Mouse (Mus musculus): ENCODE data around the gene Gm49361. TPM values are rescaled to one million over a fixed set of nuclear protein-coding genes. Genes with fewer than 3 reads are reported as not detected.
"Not testable (repeated sequence)": the region's sequence is repeated elsewhere in the genome, so short reads cannot be mapped to it uniquely, and the experiment has no call there.

Gm49361 gene
- total and polyA plus RNA-seq, 3 experiments = 1.9 to 2.2 TPM; not detected in 1

- Histone ChIP-seq H3K27me3 (ENCODE audit: control insufficient read depth, insufficient read depth, low read length) (no peaks in the 10 kb centered on the region), H3K79me2 (replicated peaks; ENCODE audit: control insufficient read depth, insufficient read depth, low read length) (no peaks in the 10 kb centered on the region), H3K4me1 (ENCODE audit: control insufficient read depth, insufficient read depth, low read length) (peaks cover 1% of the 10 kb centered on the region; the same call in 1 of the 2 replicates), H3K4me3 (no peak overlapping the region), H3K36me3 (ENCODE audit: control insufficient read depth, insufficient read depth, low read length) (no peaks in the 10 kb centered on the region), H3K27ac (no peak overlapping the region), H3K9ac (ENCODE audit: low read depth, low read length) (no peak overlapping the region)
- intact Hi-C loops (cut with DNase I) = no loop called here
- TF ChIP-seq EP300 (IDR thresholded peaks at IDR 0.05; ENCODE audit: insufficient read depth, low read depth, low read length) = no peak
- no peak for DNase-seq
- WGBS = 98% methylated on average over 2 of the region's 2 CpGs
These were observed 9.8 kb upstream of the Gm49361 start for GRCm38 (mm10) chr14:57755661-57756060.

- WGBS = 18% methylated on average over 9 of the region's 9 CpGs
- peak in 1 of 2 experiments; percentile 17 for DNase-seq
- no peaks in the 10 kb centered on the region for H3K79me2 ChIP-seq (replicated peaks; ENCODE audit: control insufficient read depth, insufficient read depth, low read length)
- no peaks in the 10 kb centered on the region for H3K27me3 ChIP-seq (ENCODE audit: control insufficient read depth, insufficient read depth, low read length)
- H3K4me1 ChIP-seq (ENCODE audit: control insufficient read depth, insufficient read depth, low read length) = no peaks in the 10 kb centered on the region
- no peak overlapping the region for H3K9ac ChIP-seq (ENCODE audit: low read depth, low read length)
- no peak overlapping the region for H3K4me3 ChIP-seq
- peak overlapping the region; percentile 24; the same call in 1 of the 2 replicates for H3K27ac ChIP-seq
- TF ChIP-seq POLR2A (IDR thresholded peaks at IDR 0.05; ENCODE audit: insufficient read depth, low read depth, low read length) = no peak
- intact Hi-C loops (cut with DNase I) = no loop called here
- H3K36me3 ChIP-seq (ENCODE audit: control insufficient read depth, insufficient read depth, low read length) = no peaks in the 10 kb centered on the region
These were observed 7.6 kb upstream of the Gm49361 start for GRCm38 (mm10) chr14:57753351-57753992.

- H3K36me3 ChIP-seq (ENCODE audit: control insufficient read depth, insufficient read depth, low read length); H3K27ac ChIP-seq; H3K4me3 ChIP-seq; H3K4me1 ChIP-seq (ENCODE audit: control insufficient read depth, insufficient read depth, low read length); H3K27me3 ChIP-seq (ENCODE audit: control insufficient read depth, insufficient read depth, low read length); H3K79me2 ChIP-seq (replicated peaks; ENCODE audit: control insufficient read depth, insufficient read depth, low read length); DNase-seq; intact Hi-C loops (cut with DNase I); H3K9ac ChIP-seq (ENCODE audit: low read depth, low read length): not testable (repeated sequence)
These were observed 5.1 kb upstream of the Gm49361 start for GRCm38 (mm10) chr14:57751006-57751405.

- Histone ChIP-seq H3K27ac (no peak overlapping the region), H3K4me3 (no peak overlapping the region), H3K9ac (ENCODE audit: low read depth, low read length) (no peak overlapping the region), H3K27me3 (ENCODE audit: control insufficient read depth, insufficient read depth, low read length) (no peaks in the 10 kb centered on the region), H3K4me1 (ENCODE audit: control insufficient read depth, insufficient read depth, low read length) (no peaks in the 10 kb centered on the region), H3K36me3 (ENCODE audit: control insufficient read depth, insufficient read depth, low read length) (no peaks in the 10 kb centered on the region), H3K79me2 (replicated peaks; ENCODE audit: control insufficient read depth, insufficient read depth, low read length) (no peaks in the 10 kb centered on the region)
- no peak for DNase-seq
- intact Hi-C loops (cut with DNase I) = loop anchor here (5.0 kb wide), 2 partner anchors 138 to 327 kb away; partner anchors contain the start of gene Ift88
- 63% methylated on average over 2 of the region's 2 CpGs for WGBS
- TF ChIP-seq POLR2A (IDR thresholded peaks at IDR 0.05; ENCODE audit: insufficient read depth, low read depth, low read length) = no peak
- no peak for TF ChIP-seq CTCF (IDR thresholded peaks at IDR 0.05)
- no peak for TF ChIP-seq EP300 (IDR thresholded peaks at IDR 0.05; ENCODE audit: insufficient read depth, low read depth, low read length)
These were observed 3.6 kb upstream of the Gm49361 start for GRCm38 (mm10) chr14:57749501-57749900.

GRCm38 (mm10) chr14:57745291-57745969 is 473 bp downstream of the Gm49361 start:
- TF ChIP-seq CTCF (IDR thresholded peaks at IDR 0.05) = no peak
- TF ChIP-seq EP300 (IDR thresholded peaks at IDR 0.05; ENCODE audit: insufficient read depth, low read depth, low read length) = no peak
- no peak for TF ChIP-seq POLR2A (IDR thresholded peaks at IDR 0.05; ENCODE audit: insufficient read depth, low read depth, low read length)
- DNase-seq = peak; percentile 81 to 83
- Histone ChIP-seq H3K4me1 (ENCODE audit: control insufficient read depth, insufficient read depth, low read length) (peaks cover 18% of the 10 kb centered on the region), H3K27ac (peak overlapping the region; percentile 93), H3K27me3 (ENCODE audit: control insufficient read depth, insufficient read depth, low read length) (no peaks in the 10 kb centered on the region), H3K36me3 (ENCODE audit: control insufficient read depth, insufficient read depth, low read length) (peaks cover 12% of the 10 kb centered on the region), H3K4me3 (peak overlapping the region; percentile 77), H3K9ac (ENCODE audit: low read depth, low read length) (peak overlapping the region; percentile 79), H3K79me2 (replicated peaks; ENCODE audit: control insufficient read depth, insufficient read depth, low read length) (peaks cover 12% of the 10 kb centered on the region)
- under 1% methylated on average over 87 of the region's 103 CpGs for WGBS
- intact Hi-C loops (cut with DNase I) = loop anchor here (2.0 to 5.0 kb wide), 3 partner anchors 15 to 323 kb away; partner anchors contain the start of gene Ift88

GRCm38 (mm10) chr14:57744547-57744946 is 1.4 kb downstream of the Gm49361 start:
- H3K4me3 ChIP-seq = peak overlapping the region; percentile 77
- H3K27ac ChIP-seq = peak overlapping the region; percentile 93
- H3K27me3 ChIP-seq (ENCODE audit: control insufficient read depth, insufficient read depth, low read length) = no peaks in the 10 kb centered on the region
- H3K4me1 ChIP-seq (ENCODE audit: control insufficient read depth, insufficient read depth, low read length) = peaks cover 22% of the 10 kb centered on the region
- intact Hi-C loops (cut with DNase I) = loop anchor here (2.0 kb wide), 1 partner anchor 14 kb away; no protein-coding TSS in a partner anchor
- H3K9ac ChIP-seq (ENCODE audit: low read depth, low read length) = no peak overlapping the region; the same call in none of the 2 replicates
- peak; percentile 34 to 57 for DNase-seq
- H3K36me3 ChIP-seq (ENCODE audit: control insufficient read depth, insufficient read depth, low read length) = peaks cover 12% of the 10 kb centered on the region
- WGBS = under 1% methylated on average over 8 of the region's 8 CpGs
- TF ChIP-seq EP300 (IDR thresholded peaks at IDR 0.05; ENCODE audit: insufficient read depth, low read depth, low read length) = no peak
- TF ChIP-seq CTCF (IDR thresholded peaks at IDR 0.05) = no peak
- no peak for TF ChIP-seq POLR2A (IDR thresholded peaks at IDR 0.05; ENCODE audit: insufficient read depth, low read depth, low read length)
- peaks cover 12% of the 10 kb centered on the region for H3K79me2 ChIP-seq (replicated peaks; ENCODE audit: control insufficient read depth, insufficient read depth, low read length)
